Mouse (Mus musculus) kidney, embryonic 16.5 days (tissue): Measurements from ENCODE around the gene Furin. TPM values are rescaled to one million over a fixed set of nuclear protein-coding genes. Genes with fewer than 3 reads are reported as not detected.

Experiments
- ATAC-seq: fragments of 200-750 bp; cut with Nextera tagmentation; 2 replicates; pipeline ENCODE4 v1.8.0; 2017; ENCODE audit warnings: moderate TSS enrichment; ENCODE audit not compliant: low FRiP score, low TSS enrichment
- H3K27ac ChIP-seq: fragments of 300-500 bp; sonication (generic); 2 replicates; pipeline ENCODE4 v1.5.1; 2014; ENCODE audit warnings: low read length
- H3K27me3 ChIP-seq: fragments of 300-500 bp; sonication (generic); 2 replicates; pipeline ENCODE4 v1.6.1; 2014; ENCODE audit warnings: low read length, control low read depth, mixed read lengths; ENCODE audit not compliant: insufficient read depth
- H3K36me3 ChIP-seq: fragments of 300-500 bp; sonication (generic); 2 replicates; pipeline ENCODE4 v1.6.1; 2014; ENCODE audit warnings: low read length, control low read depth, mixed read lengths; ENCODE audit not compliant: insufficient read depth
- H3K4me1 ChIP-seq: fragments of 300-500 bp; sonication (generic); 2 replicates; pipeline ENCODE4 v1.6.1; 2014; ENCODE audit warnings: low read length, control low read depth, mixed read lengths; ENCODE audit not compliant: insufficient read depth
- H3K4me2 ChIP-seq: fragments of 300-500 bp; sonication (generic); replicated peaks from 2 replicates; pipeline ENCODE4 v1.6.1; 2014; ENCODE audit warnings: low read depth, low read length
- H3K4me3 ChIP-seq: fragments of 300-500 bp; sonication (generic); 2 replicates; pipeline ENCODE4 v1.5.1; 2014; ENCODE audit warnings: mild to moderate bottlenecking, low read length
- H3K9ac ChIP-seq: fragments of 300-500 bp; sonication (generic); replicated peaks from 2 replicates; pipeline ENCODE4 v1.6.1; 2014; ENCODE audit warnings: low read length
- H3K9me3 ChIP-seq: fragments of 300-500 bp; sonication (generic); 2 replicates; pipeline ENCODE4 v1.6.1; 2016; ENCODE audit warnings: low read length, control low read depth
- WGBS: fragments of 180-500 bp; shearing (Covaris S2); extraction: QIAGEN DNeasy Blood & Tissue Kit; methylation state at CpG from one replicate; pipeline ENCODE4 v1.1.7; 2014; 5-methylcytosine and 5-hydroxymethylcytosine counted together
- polyA plus RNA-seq: library from polyadenylated mRNA; unstranded; fragments of >200 nt; fragmentation: Nextera tagmentation; extraction: Ambion mirVana; gene quantifications from 2 replicates; pipeline ENCODE4 v1.2.1, GENCODE M21; 2015

The Furin gene
- polyA plus RNA-seq, 1 experiment from 2014 or later = 13.4 TPM

GRCm38 (mm10) chr7:80429661-80430060 lies 24.4 kb upstream of the Furin start:
- no peaks in the 10 kb centered on the region for H3K36me3 ChIP-seq
- no peak overlapping the region for H3K27ac ChIP-seq
- no peaks in the 10 kb centered on the region for H3K27me3 ChIP-seq
- no peak; the same call in 1 of the 2 replicates for ATAC-seq
- no peaks in the 10 kb centered on the region for H3K9me3 ChIP-seq
- no peaks in the 10 kb centered on the region for H3K4me1 ChIP-seq
- H3K4me2 ChIP-seq = no peak overlapping the region
- WGBS = 69% methylated on average over 12 of the region's 12 CpGs
- no peak overlapping the region for H3K9ac ChIP-seq
- no peak overlapping the region for H3K4me3 ChIP-seq

DNA sequence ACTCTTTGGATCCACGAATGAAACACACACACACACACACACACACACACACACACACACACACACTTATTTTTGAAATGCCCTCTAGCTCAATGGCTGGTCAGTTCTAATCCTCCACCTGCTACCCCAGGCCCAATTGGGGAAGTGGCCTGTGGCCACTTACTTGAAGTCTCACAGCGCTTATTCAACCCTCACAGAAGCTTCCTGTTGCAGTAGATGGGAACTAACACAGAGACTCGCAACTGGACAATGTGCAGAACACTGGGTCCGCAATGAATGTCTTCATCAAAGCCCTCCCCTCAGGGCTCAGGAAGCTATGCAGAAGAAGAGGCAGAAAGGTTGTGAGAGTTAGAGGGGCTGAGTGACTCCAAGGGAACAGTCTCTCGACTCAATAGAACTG lies 22.5 kb upstream of the Furin start:
- no peak for ATAC-seq
- no peaks in the 10 kb centered on the region for H3K9me3 ChIP-seq
- 77% methylated on average over 5 of the region's 5 CpGs for WGBS

GRCm38 (mm10) chr7:80426363-80426762 lies 21.1 kb upstream of the Furin start:
- 0 out of 2 replicates have a peak overlapping the region, but pooled peaks have one; percentile 10 for H3K9ac ChIP-seq
- peaks cover 7% of the 10 kb centered on the region; the same call in 1 of the 2 replicates for H3K4me1 ChIP-seq
- ATAC-seq = no peak
- H3K27me3 ChIP-seq = no peaks in the 10 kb centered on the region
- no peaks in the 10 kb centered on the region for H3K9me3 ChIP-seq
- no peak overlapping the region for H3K4me3 ChIP-seq
- 55% methylated on average over 7 of the region's 7 CpGs for WGBS
- H3K27ac ChIP-seq = no peak overlapping the region
- H3K36me3 ChIP-seq = no peaks in the 10 kb centered on the region
- no peak overlapping the region for H3K4me2 ChIP-seq

More for the DNA sequence above, 22.5 kb upstream of the Furin start:
- no peaks in the 10 kb centered on the region for H3K36me3 ChIP-seq
- H3K27ac ChIP-seq = no peak overlapping the region
- peaks cover 6% of the 10 kb centered on the region; the same call in 1 of the 2 replicates for H3K4me1 ChIP-seq
- no peaks in the 10 kb centered on the region for H3K27me3 ChIP-seq
- no peak overlapping the region for H3K4me2 ChIP-seq
- H3K4me3 ChIP-seq = no peak overlapping the region
- H3K9ac ChIP-seq = no peak overlapping the region

GRCm38 (mm10) chr7:80424722-80425121 lies 19.5 kb upstream of the Furin start:
- Histone ChIP-seq H3K4me1 (peaks cover 7% of the 10 kb centered on the region; the same call in 1 of the 2 replicates), H3K4me2 (no peak overlapping the region), H3K9ac (no peak overlapping the region), H3K9me3 (no peaks in the 10 kb centered on the region), H3K36me3 (no peaks in the 10 kb centered on the region), H3K4me3 (no peak overlapping the region), H3K27me3 (no peaks in the 10 kb centered on the region), H3K27ac (no peak overlapping the region)
- ATAC-seq = no peak
- 82% methylated on average over 6 of the region's 6 CpGs for WGBS

DNA sequence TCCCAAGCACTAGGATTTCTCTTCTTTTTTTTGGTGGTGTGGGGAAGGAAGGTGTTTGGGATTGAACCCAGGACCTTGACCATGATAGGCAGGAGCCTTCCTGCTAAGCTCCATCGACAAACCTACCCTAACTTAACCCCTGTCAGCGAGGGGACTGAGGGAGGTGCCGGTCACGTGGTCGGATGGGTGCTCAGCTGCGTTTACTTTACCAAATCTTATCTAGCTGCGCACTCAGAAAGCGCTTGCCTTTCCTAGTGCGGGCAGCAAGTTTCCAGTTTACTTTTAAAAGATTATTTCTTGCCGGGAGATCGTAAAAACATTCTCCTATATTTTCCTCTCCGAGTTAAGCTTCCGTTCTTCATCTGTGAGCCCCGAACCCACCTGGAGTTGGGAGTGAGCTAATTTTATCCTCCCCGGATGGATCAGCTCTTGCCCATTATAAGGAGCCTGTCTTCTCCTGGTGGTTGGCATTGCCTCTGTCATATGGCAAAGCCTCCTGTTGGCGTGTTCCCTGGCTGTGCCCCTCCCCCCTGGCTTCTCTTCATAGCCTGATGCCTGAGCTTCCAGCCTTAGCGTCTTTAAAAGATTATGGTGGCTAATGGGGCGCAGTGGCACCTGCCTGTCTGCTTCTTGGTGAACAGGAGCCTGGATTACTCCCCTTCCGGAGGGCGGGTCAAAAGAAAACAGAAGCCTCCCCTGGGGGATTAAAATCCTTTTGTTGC lies 17.7 kb upstream of the Furin start:
- H3K9ac ChIP-seq = peak overlapping the region; percentile 36
- 23% methylated on average over 20 of the region's 20 CpGs for WGBS
- H3K27ac ChIP-seq = no peak overlapping the region
- no peaks in the 10 kb centered on the region for H3K36me3 ChIP-seq
- 0 out of 2 replicates have a peak overlapping the region, but pooled peaks have one; percentile 5 for H3K4me3 ChIP-seq
- peak overlapping the region; percentile 44 for H3K4me2 ChIP-seq
- ATAC-seq = peak; percentile 52; the same call in 1 of the 2 replicates
- no peaks in the 10 kb centered on the region for H3K9me3 ChIP-seq
- peaks cover 13% of the 10 kb centered on the region; the same call in 1 of the 2 replicates for H3K4me1 ChIP-seq
- no peaks in the 10 kb centered on the region for H3K27me3 ChIP-seq

GRCm38 (mm10) chr7:80421576-80421975 lies 16.3 kb upstream of the Furin start:
- no peak overlapping the region for H3K9ac ChIP-seq
- no peaks in the 10 kb centered on the region for H3K9me3 ChIP-seq
- H3K27me3 ChIP-seq = no peaks in the 10 kb centered on the region
- no peak overlapping the region for H3K4me2 ChIP-seq
- H3K4me1 ChIP-seq = peaks cover 13% of the 10 kb centered on the region; the same call in 1 of the 2 replicates
- ATAC-seq = no peak
- 93% methylated on average over 6 of the region's 6 CpGs for WGBS
- H3K27ac ChIP-seq = no peak overlapping the region
- H3K36me3 ChIP-seq = no peaks in the 10 kb centered on the region
- H3K4me3 ChIP-seq = no peak overlapping the region

DNA sequence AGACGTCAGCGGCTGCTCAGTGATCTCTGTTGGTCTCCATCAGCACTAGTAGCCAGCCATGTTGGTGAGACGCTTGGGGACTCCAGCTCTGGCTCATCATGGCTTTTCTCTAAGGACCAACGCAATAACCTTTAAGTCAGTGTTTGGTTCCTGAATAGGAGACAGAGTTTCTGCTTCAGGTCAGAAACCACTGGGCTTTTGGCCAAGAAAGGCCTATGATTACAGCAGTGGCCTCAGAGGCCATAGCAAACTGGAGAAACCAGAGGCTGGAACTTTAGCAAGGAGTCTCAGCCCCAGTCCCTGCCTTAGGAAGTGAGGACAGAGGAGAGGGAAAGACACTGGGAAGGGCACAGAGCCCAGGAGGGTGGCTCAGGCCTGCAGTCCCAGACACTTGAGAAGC lies 15.3 kb upstream of the Furin start:
- Histone ChIP-seq H3K27me3 (no peaks in the 10 kb centered on the region), H3K4me2 (no peak overlapping the region), H3K4me3 (no peak overlapping the region), H3K9me3 (no peaks in the 10 kb centered on the region), H3K9ac (no peak overlapping the region; the same call in 1 of the 2 replicates), H3K4me1 (peaks cover 13% of the 10 kb centered on the region; the same call in 1 of the 2 replicates), H3K27ac (no peak overlapping the region), H3K36me3 (no peaks in the 10 kb centered on the region)
- WGBS = 86% methylated on average over 4 of the region's 4 CpGs
- no peak for ATAC-seq

GRCm38 (mm10) chr7:80419278-80419677 lies 14.0 kb upstream of the Furin start:
- no peaks in the 10 kb centered on the region for H3K36me3 ChIP-seq
- no peak overlapping the region for H3K9ac ChIP-seq
- WGBS = 37% methylated on average over 3 of the region's 3 CpGs
- no peak overlapping the region for H3K4me2 ChIP-seq
- 0 out of 2 replicates have a peak, but pooled peaks have one; percentile 29 for ATAC-seq
- H3K4me3 ChIP-seq = no peak overlapping the region
- H3K27me3 ChIP-seq = no peaks in the 10 kb centered on the region
- no peaks in the 10 kb centered on the region for H3K9me3 ChIP-seq
- no peak overlapping the region for H3K27ac ChIP-seq
- H3K4me1 ChIP-seq = peaks cover 14% of the 10 kb centered on the region

GRCm38 (mm10) chr7:80418036-80418435 lies 12.8 kb upstream of the Furin start:
- H3K4me2 ChIP-seq = no peak overlapping the region
- no peak for ATAC-seq
- 85% methylated on average over 3 of the region's 3 CpGs for WGBS
- H3K9me3 ChIP-seq = no peaks in the 10 kb centered on the region
- peaks cover 16% of the 10 kb centered on the region for H3K4me1 ChIP-seq
- H3K36me3 ChIP-seq = no peaks in the 10 kb centered on the region
- H3K4me3 ChIP-seq = no peak overlapping the region
- no peaks in the 10 kb centered on the region for H3K27me3 ChIP-seq
- no peak overlapping the region for H3K27ac ChIP-seq
- no peak overlapping the region for H3K9ac ChIP-seq

DNA sequence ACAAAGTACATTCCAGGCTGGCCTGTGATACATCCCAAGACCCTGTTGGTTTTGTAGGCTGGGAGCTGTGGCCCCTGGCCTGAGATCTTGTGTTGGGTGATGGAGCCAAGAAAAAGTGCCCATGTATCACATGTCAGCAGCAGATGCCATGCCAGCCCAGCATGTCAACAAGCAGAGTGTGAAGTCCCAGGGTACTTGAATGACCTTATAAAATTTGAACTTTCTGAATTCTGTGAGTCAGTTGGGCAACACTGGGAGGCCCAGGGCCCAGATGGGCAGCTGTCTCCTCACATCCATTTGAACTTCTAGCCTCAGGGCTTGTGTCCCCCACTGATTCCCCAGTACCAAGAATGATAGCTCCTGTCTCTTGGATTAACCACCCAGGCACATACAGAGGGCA lies 12.4 kb upstream of the Furin start:
- Histone ChIP-seq H3K9ac (no peak overlapping the region), H3K9me3 (no peaks in the 10 kb centered on the region), H3K27ac (no peak overlapping the region), H3K36me3 (no peaks in the 10 kb centered on the region), H3K27me3 (no peaks in the 10 kb centered on the region), H3K4me1 (peaks cover 11% of the 10 kb centered on the region; the same call in 1 of the 2 replicates), H3K4me3 (no peak overlapping the region), H3K4me2 (no peak overlapping the region)
- ATAC-seq = no peak
